ENCODE assay signal across 8 mouse cellular contexts in genomic region chr1:74601267-74601962, GRCm38 (mm10). TPM values are rescaled to one million over a fixed set of nuclear protein-coding genes. Genes with fewer than 3 reads are reported as not detected.
DNase-seq lines count a peak whose midpoint lies in the region; ATAC-seq and TF ChIP-seq lines count a peak whose summit lies in the region.

Gene Rnf25 (minus strand): TSS chr1:74601397.
Gene Stk36 (plus strand): TSS chr1:74601445.

- peak; percentile 82 for ATAC-seq in embryonic facial prominence, embryonic 15.5 days (ENCODE audit: insufficient number of reproducible peaks, low FRiP score, low TSS enrichment, low read depth)
- ATAC-seq in kidney, embryonic 14.5 days (ENCODE audit: low FRiP score, low TSS enrichment): peak; percentile 88
- peak; percentile 78 for ATAC-seq in limb, embryonic 15.5 days (ENCODE audit: insufficient number of reproducible peaks, low FRiP score, low TSS enrichment, low read depth)

- no peaks in the 10 kb centered on the region for H3K9me3 ChIP-seq in embryonic facial prominence, embryonic 15.5 days (replicated peaks)
- no peaks in the 10 kb centered on the region for H3K9me3 ChIP-seq in kidney, embryonic 14.5 days (ENCODE audit: control insufficient read depth, low read length)
- H3K9me3 ChIP-seq in limb, embryonic 15.5 days: no peaks in the 10 kb centered on the region

- H3K4me1 ChIP-seq in bone marrow, adult 2 months (ENCODE audit: control insufficient read depth, insufficient read depth, low read length): no peaks in the 10 kb centered on the region; the same call in 1 of the 2 replicates
- peaks cover 13% of the 10 kb centered on the region for H3K4me1 ChIP-seq in embryonic facial prominence, embryonic 15.5 days
- H3K4me1 ChIP-seq in kidney, embryonic 14.5 days (ENCODE audit: control insufficient read depth, insufficient read depth, low read length): peaks cover 5% of the 10 kb centered on the region
- peaks cover 12% of the 10 kb centered on the region for H3K4me1 ChIP-seq in limb, embryonic 15.5 days

- TF ChIP-seq POLR2A in bone marrow, adult 2 months (IDR thresholded peaks at IDR 0.05; ENCODE audit: borderline replicate concordance, control insufficient read depth, low read depth, low read length): peak; percentile 69; the same call in 1 of the 2 replicates

- H3K4me3 ChIP-seq in bone marrow, adult 2 months (replicated peaks; ENCODE audit: control insufficient read depth, low read depth, low read length): peak within 1 kb of the TSS; percentile 92
- peak within 1 kb of the TSS; percentile 92 for H3K4me3 ChIP-seq in embryonic facial prominence, embryonic 15.5 days (replicated peaks)
- H3K4me3 ChIP-seq in kidney, embryonic 14.5 days (ENCODE audit: low read length): peak within 1 kb of the TSS; percentile 93
- H3K4me3 ChIP-seq in limb, embryonic 15.5 days: peak within 1 kb of the TSS; percentile 85

- H3K36me3 ChIP-seq in embryonic facial prominence, embryonic 15.5 days: peaks cover 40% of the 10 kb centered on the region
- peaks cover 26% of the 10 kb centered on the region for H3K36me3 ChIP-seq in kidney, embryonic 14.5 days (ENCODE audit: control insufficient read depth, insufficient read depth, low read length)
- H3K36me3 ChIP-seq in limb, embryonic 15.5 days: peaks cover 28% of the 10 kb centered on the region

- WGBS in bone marrow, adult 2 months: 18% methylated on average over 25 of the region's 25 CpGs
- 8% methylated on average over 25 of the region's 25 CpGs for WGBS in embryonic facial prominence, embryonic 15.5 days
- 6% methylated on average over 25 of the region's 25 CpGs for WGBS in kidney, embryonic 14.5 days
- WGBS in limb, embryonic 15.5 days: 10% methylated on average over 25 of the region's 25 CpGs

- H3K4me2 ChIP-seq in embryonic facial prominence, embryonic 15.5 days (replicated peaks): peak within 1 kb of the TSS; percentile 77
- H3K4me2 ChIP-seq in kidney, embryonic 14.5 days (replicated peaks; ENCODE audit: low read depth, low read length): peak within 1 kb of the TSS; percentile 77
- peak within 1 kb of the TSS; percentile 80 for H3K4me2 ChIP-seq in limb, embryonic 15.5 days

- H3K27ac ChIP-seq in bone marrow, adult 2 months (ENCODE audit: control insufficient read depth, insufficient read depth, low read depth, low read length, poor library complexity): peak within 1 kb of the TSS; percentile 65
- peak within 1 kb of the TSS; percentile 22; the same call in 1 of the 2 replicates for H3K27ac ChIP-seq in embryonic facial prominence, embryonic 15.5 days (replicated peaks)
- H3K27ac ChIP-seq in kidney, embryonic 14.5 days (ENCODE audit: low read depth, low read length): no peak within 1 kb of the TSS
- H3K27ac ChIP-seq in limb, embryonic 15.5 days: 0 out of 2 replicates have a peak within 1 kb of the TSS, but pooled peaks have one; percentile 22

- H3K27me3 ChIP-seq in embryonic facial prominence, embryonic 15.5 days: no peaks in the 10 kb centered on the region
- no peaks in the 10 kb centered on the region for H3K27me3 ChIP-seq in kidney, embryonic 14.5 days (ENCODE audit: control insufficient read depth, insufficient read depth, low read length)
- no peaks in the 10 kb centered on the region for H3K27me3 ChIP-seq in limb, embryonic 15.5 days

- peak; percentile 90 for DNase-seq in 416B (ENCODE audit: low read depth)
- peak; percentile 90 to 93 for DNase-seq in heart, adult 9 months (ENCODE audit: low spot score in 2 of 2)
- DNase-seq in monocyte, adult 2 months (ENCODE audit: low read depth in 1 of 2, low spot score in 2 of 2): peak; percentile 47 to 61
- peak; percentile 81 to 86 for DNase-seq in spleen, postnatal 36 days (ENCODE audit: low spot score in 2 of 2)

- TF ChIP-seq CTCF in bone marrow, adult 2 months (IDR thresholded peaks at IDR 0.05; ENCODE audit: control insufficient read depth, insufficient read depth, low read length): no peak

- peak within 1 kb of the TSS; percentile 71 for H3K9ac ChIP-seq in embryonic facial prominence, embryonic 15.5 days
- H3K9ac ChIP-seq in kidney, embryonic 14.5 days (ENCODE audit: low read depth, low read length): peak within 1 kb of the TSS; percentile 84
- peak within 1 kb of the TSS; percentile 81 for H3K9ac ChIP-seq in limb, embryonic 15.5 days

RNA-seq across cellular contexts. Expression of gene Rnf25, which starts in this region (rescaled TPM):
- 22.5 and 33.6 TPM in 2 replicates for polyA plus RNA-seq in bone marrow, adult 2 months (2011; ENCODE audit: insufficient read depth, insufficient read length, low replicate concordance, missing spikeins)
- 39.7 and 40.5 TPM in 2 replicates for polyA plus RNA-seq in embryonic facial prominence, embryonic 15.5 days (2015; fragmentation: Nextera tagmentation; extraction: Ambion mirVana)
- polyA plus RNA-seq in kidney, embryonic 14.5 days (2014; fragmentation: Nextera tagmentation; extraction: Ambion mirVana): 8.1 and 28.3 TPM in 2 replicates
- 40.7 and 41.0 TPM in 2 replicates for polyA plus RNA-seq in limb, embryonic 15.5 days (2015; fragmentation: Nextera tagmentation; extraction: Ambion mirVana)

RNA-seq across cellular contexts. Expression of gene Stk36, which starts in this region (rescaled TPM):
- polyA plus RNA-seq in bone marrow, adult 2 months (2011; ENCODE audit: insufficient read depth, insufficient read length, low replicate concordance, missing spikeins): 0.70 and 1.6 TPM in 2 replicates
- polyA plus RNA-seq in embryonic facial prominence, embryonic 15.5 days (2015; fragmentation: Nextera tagmentation; extraction: Ambion mirVana): 9.8 and 14.7 TPM in 2 replicates
- 6.2 and 7.5 TPM in 2 replicates for polyA plus RNA-seq in kidney, embryonic 14.5 days (2014; fragmentation: Nextera tagmentation; extraction: Ambion mirVana)
- 5.4 and 6.5 TPM in 2 replicates for polyA plus RNA-seq in limb, embryonic 15.5 days (2015; fragmentation: Nextera tagmentation; extraction: Ambion mirVana)
